Mouse (Mus musculus): ENCODE measurements around the gene Cfd. TPM values are rescaled to one million over a fixed set of nuclear protein-coding genes. Genes with fewer than 3 reads are reported as not detected.

The Cfd gene
- polyA plus RNA-seq, 1 experiment: 1,335 TPM

GRCm38 (mm10) chr10:79900951-79901410 lies 10.3 kb downstream of the Cfd start:
- Histone ChIP-seq H3K4me1 (ENCODE audit: control insufficient read depth, insufficient read depth, low read length) (no peaks in the 10 kb centered on the region), H3K27me3 (replicated peaks; ENCODE audit: control insufficient read depth, insufficient read depth, low read length) (no peaks in the 10 kb centered on the region), H3K4me3 (ENCODE audit: insufficient read depth, low read depth, low read length) (no peak overlapping the region), H3K27ac (ENCODE audit: insufficient read depth, low read depth, low read length) (no peak overlapping the region), H3K36me3 (ENCODE audit: control insufficient read depth, insufficient read depth, low read length) (no peaks in the 10 kb centered on the region)
- DNase-seq: peak; percentile 29
- TF ChIP-seq POLR2A (IDR thresholded peaks at IDR 0.05; ENCODE audit: low read depth, low read length) (no peak), CTCF (conservative IDR thresholded peaks at IDR 0.05; ENCODE audit: insufficient read depth, insufficient read length, low read depth, low read length) (peak; percentile 46)
- 71% methylated on average over 2 of the region's 2 CpGs for WGBS

GRCm38 (mm10) chr10:79906712-79907111 lies 16.1 kb downstream of the Cfd start:
- Histone ChIP-seq H3K4me3 (ENCODE audit: insufficient read depth, low read depth, low read length) (no peak overlapping the region), H3K27me3 (replicated peaks; ENCODE audit: control insufficient read depth, insufficient read depth, low read length) (no peaks in the 10 kb centered on the region), H3K4me1 (ENCODE audit: control insufficient read depth, insufficient read depth, low read length) (peaks cover 3% of the 10 kb centered on the region; the same call in 1 of the 2 replicates), H3K27ac (ENCODE audit: insufficient read depth, low read depth, low read length) (no peak overlapping the region), H3K36me3 (ENCODE audit: control insufficient read depth, insufficient read depth, low read length) (no peaks in the 10 kb centered on the region)
- WGBS: 90% methylated on average over 9 of the region's 9 CpGs
- no peak for DNase-seq
- no peak for TF ChIP-seq CTCF (conservative IDR thresholded peaks at IDR 0.05; ENCODE audit: insufficient read depth, insufficient read length, low read depth, low read length)
- TF ChIP-seq POLR2A (IDR thresholded peaks at IDR 0.05; ENCODE audit: low read depth, low read length): no peak

GRCm38 (mm10) chr10:79907415-79907814 lies 16.8 kb downstream of the Cfd start:
- Histone ChIP-seq H3K4me1 (ENCODE audit: control insufficient read depth, insufficient read depth, low read length) (peaks cover 3% of the 10 kb centered on the region; the same call in 1 of the 2 replicates), H3K27ac (ENCODE audit: insufficient read depth, low read depth, low read length) (no peak overlapping the region), H3K4me3 (ENCODE audit: insufficient read depth, low read depth, low read length) (no peak overlapping the region), H3K36me3 (ENCODE audit: control insufficient read depth, insufficient read depth, low read length) (no peaks in the 10 kb centered on the region), H3K27me3 (replicated peaks; ENCODE audit: control insufficient read depth, insufficient read depth, low read length) (no peaks in the 10 kb centered on the region)
- DNase-seq: no peak
- WGBS: 90% methylated on average over 10 of the region's 10 CpGs
- no peak for TF ChIP-seq POLR2A (IDR thresholded peaks at IDR 0.05; ENCODE audit: low read depth, low read length)

- peak; percentile 98 for DNase-seq
- Histone ChIP-seq H3K4me3 (ENCODE audit: insufficient read depth, low read depth, low read length) (peak within 1 kb of the TSS; percentile 83), H3K36me3 (ENCODE audit: control insufficient read depth, insufficient read depth, low read length) (no peaks in the 10 kb centered on the region), H3K27ac (ENCODE audit: insufficient read depth, low read depth, low read length) (peak within 1 kb of the TSS; percentile 99), H3K27me3 (replicated peaks; ENCODE audit: control insufficient read depth, insufficient read depth, low read length) (no peaks in the 10 kb centered on the region), H3K4me1 (ENCODE audit: control insufficient read depth, insufficient read depth, low read length) (peaks cover 3% of the 10 kb centered on the region; the same call in 1 of the 2 replicates)
- 1% methylated on average over 52 of the region's 52 CpGs for WGBS
- no peak for TF ChIP-seq CTCF (conservative IDR thresholded peaks at IDR 0.05; ENCODE audit: insufficient read depth, insufficient read length, low read depth, low read length)
- no peak for TF ChIP-seq POLR2A (IDR thresholded peaks at IDR 0.05; ENCODE audit: low read depth, low read length)
Measured at GRCm38 (mm10) chr10:79908167-79909091, 17.8 kb downstream of the Cfd start, which contains the start of gene Med16. Med16 (minus strand) TSS chr10:79908923.

GRCm38 (mm10) chr10:79909092-79909922 lies 18.7 kb downstream of the Cfd start:
- H3K4me3 ChIP-seq (ENCODE audit: insufficient read depth, low read depth, low read length): no peak overlapping the region
- peaks cover 3% of the 10 kb centered on the region; the same call in 1 of the 2 replicates for H3K4me1 ChIP-seq (ENCODE audit: control insufficient read depth, insufficient read depth, low read length)
- no peaks in the 10 kb centered on the region for H3K27me3 ChIP-seq (replicated peaks; ENCODE audit: control insufficient read depth, insufficient read depth, low read length)
- TF ChIP-seq POLR2A (IDR thresholded peaks at IDR 0.05; ENCODE audit: low read depth, low read length) (no peak), CTCF (conservative IDR thresholded peaks at IDR 0.05; ENCODE audit: insufficient read depth, insufficient read length, low read depth, low read length) (no peak)
- DNase-seq: peak; percentile 82
- 23% methylated on average over 14 of the region's 14 CpGs for whole genome bisulfite sequencing
- no peaks in the 10 kb centered on the region for H3K36me3 ChIP-seq (ENCODE audit: control insufficient read depth, insufficient read depth, low read length)
- peak overlapping the region; percentile 15 for H3K27ac ChIP-seq (ENCODE audit: insufficient read depth, low read depth, low read length)

- H3K27ac ChIP-seq (ENCODE audit: insufficient read depth, low read depth, low read length): no peak within 1 kb of the TSS
- no peak for TF ChIP-seq POLR2A (IDR thresholded peaks at IDR 0.05; ENCODE audit: low read depth, low read length)
- no peak for TF ChIP-seq CTCF (conservative IDR thresholded peaks at IDR 0.05; ENCODE audit: insufficient read depth, insufficient read length, low read depth, low read length)
Measured at GRCm38 (mm10) chr10:79910556-79910955, 19.9 kb downstream of the Cfd start, which contains the start of gene Gm26602. Gm26602 (plus strand) TSS chr10:79910856.

More at GRCm38 (mm10) chr10:79910556-79910955, 19.9 kb downstream of the Cfd start, which contains the start of gene Gm26602:
- H3K4me3 ChIP-seq (ENCODE audit: insufficient read depth, low read depth, low read length): no peak within 1 kb of the TSS
- H3K27me3 ChIP-seq (replicated peaks; ENCODE audit: control insufficient read depth, insufficient read depth, low read length): no peaks in the 10 kb centered on the region
- DNase-seq: no peak
- H3K4me1 ChIP-seq (ENCODE audit: control insufficient read depth, insufficient read depth, low read length): peaks cover 7% of the 10 kb centered on the region; the same call in 1 of the 2 replicates
- 93% methylated on average over 4 of the region's 4 CpGs for WGBS
- no peaks in the 10 kb centered on the region for H3K36me3 ChIP-seq (ENCODE audit: control insufficient read depth, insufficient read depth, low read length)
